Mouse (Mus musculus): ENCODE results near the gene C130050O18Rik.

- TF ChIP-seq GATA1 (IDR thresholded peaks at IDR 0.05; ENCODE audit: low read length) (no peak), TAL1 (IDR thresholded peaks at IDR 0.05; ENCODE audit: low read length) (no peak)
These were observed 31.1 kb upstream of the C130050O18Rik start for GRCm38 (mm10) chr5:139373889-139374444.

Measured in erythroblast, embryonic 14.5 days (primary cell).